Mouse (Mus musculus): ENCODE data around the gene Camk1d.

DNA sequence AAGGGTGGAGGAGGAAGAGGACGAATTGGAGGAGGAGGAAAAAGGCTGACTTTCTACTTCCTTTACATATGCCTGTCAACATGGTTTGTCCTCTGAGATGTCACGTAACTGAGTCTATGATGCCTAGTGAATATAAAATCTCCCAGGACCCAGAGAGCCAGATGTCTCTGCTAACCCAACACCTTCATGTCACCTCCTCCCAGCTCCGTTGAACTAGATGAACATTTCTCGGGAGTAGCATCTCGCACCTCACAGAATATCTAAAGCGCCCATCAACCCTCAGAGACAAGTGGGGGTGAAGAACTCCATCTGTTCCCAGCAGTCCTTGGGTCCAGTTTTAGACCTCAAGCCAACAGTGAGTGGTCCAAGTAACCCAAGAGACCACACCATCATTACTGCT lies 204.3 kb downstream of the Camk1d start:
- no peak for TF ChIP-seq CTCF (IDR thresholded peaks at IDR 0.05; ENCODE audit: borderline replicate concordance, control insufficient read depth, extremely low read depth, insufficient read depth, low read length, poor library complexity)
- TF ChIP-seq POLR2A (IDR thresholded peaks at IDR 0.05; ENCODE audit: control insufficient read depth, extremely low read depth, insufficient read depth, low read length, poor library complexity) = no peak
